Mouse (Mus musculus) stomach, postnatal 0 days (tissue): ENCODE results near the gene Esrrb.

Source experiments
- CTCF ChIP-seq: IDR thresholded peaks from 2 replicates; pipeline ENCODE4 v1.5.1; 2016; ENCODE audit warnings: antibody characterized with exemption, low read depth, mild to moderate bottlenecking, moderate library complexity
- EP300 ChIP-seq: optimal IDR thresholded peaks from 2 replicates; pipeline ENCODE3; 2016; ENCODE audit warnings: antibody characterized with exemption

- TF ChIP-seq CTCF (no peak), EP300 (no peak)
These were observed 18.8 kb downstream of the Esrrb start for GRCm38 (mm10) chr12:86379672-86380213.
